Mouse (Mus musculus): Measurements from ENCODE around the gene Rfx8. TPM values are rescaled to one million over a fixed set of nuclear protein-coding genes. Genes with fewer than 3 reads are reported as not detected.

Rfx8 gene
- total and polyA plus RNA-seq, 2 experiments from 2014 or later: 0.28 to 0.66 TPM

DNA sequence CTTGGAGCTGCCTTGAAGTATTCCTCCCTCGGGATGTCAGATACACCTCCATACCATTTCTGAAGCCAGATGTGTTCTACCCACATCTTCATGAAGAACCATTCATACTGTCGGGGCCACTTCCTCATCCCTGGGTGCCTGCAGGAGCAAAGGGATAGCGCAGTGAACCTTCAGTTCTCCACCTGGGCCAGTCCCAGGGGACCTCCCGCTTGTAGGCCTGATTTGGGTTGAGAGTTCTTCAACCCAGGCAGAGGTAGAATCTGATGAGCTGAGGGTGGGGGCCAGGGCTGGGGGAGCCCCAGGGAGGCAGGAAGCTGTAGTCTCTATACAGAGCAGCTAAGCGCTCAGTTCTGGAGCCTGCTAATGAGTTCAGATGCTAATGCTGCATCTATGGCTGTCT lies 97.7 kb downstream of the Rfx8 start:
- no peak overlapping the region for H3K4me2 ChIP-seq (ENCODE audit: low read depth, low read length, poor library complexity, severe bottlenecking)
- no peak for TF ChIP-seq CTCF (IDR thresholded peaks at IDR 0.05)
- H3K4me1 ChIP-seq (ENCODE audit: insufficient read depth, low read length): no peaks in the 10 kb centered on the region
- H3K36me3 ChIP-seq (ENCODE audit: insufficient read depth, low read length): peaks cover 2% of the 10 kb centered on the region; the same call in 1 of the 2 replicates
- no peak overlapping the region for H3K4me3 ChIP-seq (ENCODE audit: low read depth, low read length)
- no peak overlapping the region for H3K9ac ChIP-seq (replicated peaks; ENCODE audit: low read length, poor library complexity, severe bottlenecking)
- H3K27ac ChIP-seq (ENCODE audit: low read depth, low read length): no peak overlapping the region
- WGBS: 90% methylated on average over 5 of the region's 5 CpGs
- H3K9me3 ChIP-seq (ENCODE audit: low read length): no peaks in the 10 kb centered on the region
- H3K27me3 ChIP-seq (ENCODE audit: insufficient read depth, low read length): no peaks in the 10 kb centered on the region
- ATAC-seq (ENCODE audit: low FRiP score): no peak
- no peak for DNase-seq (ENCODE audit: low spot score)

DNA sequence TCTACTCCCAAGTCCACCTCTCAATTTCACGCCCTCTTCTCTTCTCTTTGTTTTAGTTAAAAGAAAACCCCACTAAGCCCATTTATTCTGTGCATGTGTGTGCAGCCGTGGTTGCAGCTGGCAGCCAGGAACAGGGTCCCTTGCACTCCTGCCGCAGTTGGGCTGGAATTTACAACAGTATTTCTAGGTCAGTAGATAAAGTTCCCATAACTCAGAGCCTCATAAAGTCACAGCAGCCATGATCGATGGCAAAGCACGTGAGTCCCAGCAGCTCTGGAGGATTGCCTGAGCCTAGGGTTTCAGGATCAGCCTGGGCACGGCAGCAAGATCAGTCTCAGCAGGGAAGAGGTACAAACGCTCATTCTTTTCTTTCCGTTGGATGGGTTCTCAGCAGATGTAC lies 102.3 kb downstream of the Rfx8 start:
- no peaks in the 10 kb centered on the region for H3K27me3 ChIP-seq (ENCODE audit: insufficient read depth, low read length)
- 23% methylated on average over 8 of the region's 8 CpGs for WGBS
- H3K4me2 ChIP-seq (ENCODE audit: low read depth, low read length, poor library complexity, severe bottlenecking): no peak overlapping the region
- no peak for TF ChIP-seq CTCF (IDR thresholded peaks at IDR 0.05)
- no peak for ATAC-seq (ENCODE audit: low FRiP score)
- peak; percentile 14 for DNase-seq (ENCODE audit: low spot score)
- no peaks in the 10 kb centered on the region for H3K9me3 ChIP-seq (ENCODE audit: low read length)
- H3K27ac ChIP-seq (ENCODE audit: low read depth, low read length): no peak overlapping the region
- H3K4me3 ChIP-seq (ENCODE audit: low read depth, low read length): no peak overlapping the region
- no peak overlapping the region for H3K9ac ChIP-seq (replicated peaks; ENCODE audit: low read length, poor library complexity, severe bottlenecking)
- peaks cover 2% of the 10 kb centered on the region; the same call in 1 of the 2 replicates for H3K36me3 ChIP-seq (ENCODE audit: insufficient read depth, low read length)
- no peaks in the 10 kb centered on the region for H3K4me1 ChIP-seq (ENCODE audit: insufficient read depth, low read length)

DNA sequence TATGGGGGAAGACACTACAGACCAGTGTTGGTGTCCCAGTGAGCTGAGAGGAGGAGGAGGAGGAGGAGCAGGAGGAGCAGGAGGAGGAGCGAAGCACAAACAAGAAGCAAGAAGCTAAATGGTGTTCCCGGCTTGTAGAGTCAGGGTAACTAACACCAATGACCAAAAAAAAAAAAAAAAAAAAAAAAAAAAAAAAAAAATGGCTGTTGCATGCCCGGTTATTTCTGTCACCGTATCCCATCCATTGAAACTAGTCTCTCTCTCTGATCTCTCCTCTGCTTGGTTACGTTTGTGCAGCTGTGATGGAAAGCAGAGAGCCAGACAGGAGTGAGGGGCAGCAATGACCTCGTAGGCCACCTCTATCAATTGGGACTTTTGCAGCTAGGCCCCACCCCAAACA lies 105.3 kb downstream of the Rfx8 start:
- H3K4me3 ChIP-seq (ENCODE audit: low read depth, low read length): no peak overlapping the region
- 76% methylated on average over 6 of the region's 6 CpGs for WGBS
- TF ChIP-seq CTCF (IDR thresholded peaks at IDR 0.05): no peak
- no peak for ATAC-seq (ENCODE audit: low FRiP score)
- no peak overlapping the region for H3K9ac ChIP-seq (replicated peaks; ENCODE audit: low read length, poor library complexity, severe bottlenecking)
- H3K27ac ChIP-seq (ENCODE audit: low read depth, low read length): no peak overlapping the region
- no peak overlapping the region for H3K4me2 ChIP-seq (ENCODE audit: low read depth, low read length, poor library complexity, severe bottlenecking)
- H3K4me1 ChIP-seq (ENCODE audit: insufficient read depth, low read length): no peaks in the 10 kb centered on the region
- H3K9me3 ChIP-seq (ENCODE audit: low read length): no peaks in the 10 kb centered on the region
- H3K36me3 ChIP-seq (ENCODE audit: insufficient read depth, low read length): no peaks in the 10 kb centered on the region; the same call in 1 of the 2 replicates
- no peak for DNase-seq (ENCODE audit: low spot score)
- no peaks in the 10 kb centered on the region for H3K27me3 ChIP-seq (ENCODE audit: insufficient read depth, low read length)

Other genes with a start within 250 kb of the Rfx8 start
- 18.3 and 20.2 TPM in 2 replicates for gene Tbc1d8, start 242.2 kb downstream of the Rfx8 start, total RNA-seq (2014; rRNA removed)
- 8.5 TPM in 2 replicates for gene Tbc1d8, start 242.2 kb downstream of the Rfx8 start, polyA plus RNA-seq (2015; fragmentation: Nextera tagmentation; extraction: Ambion mirVana)
- gene Cnot11, start 186.0 kb downstream of the Rfx8 start, total RNA-seq (2014; rRNA removed): 28.8 and 32.3 TPM in 2 replicates
- gene Cnot11, start 186.0 kb downstream of the Rfx8 start, polyA plus RNA-seq (2015; fragmentation: Nextera tagmentation; extraction: Ambion mirVana): 9.4 and 9.6 TPM in 2 replicates
- gene Rnf149, start 143.6 kb downstream of the Rfx8 start, total RNA-seq (2014; rRNA removed): 13.0 and 22.2 TPM in 2 replicates
- 16.5 and 20.6 TPM in 2 replicates for gene Rnf149, start 143.6 kb downstream of the Rfx8 start, polyA plus RNA-seq (2015; fragmentation: Nextera tagmentation; extraction: Ambion mirVana)
- 24.3 and 25.9 TPM in 2 replicates for gene Creg2, start 69.5 kb downstream of the Rfx8 start, total RNA-seq (2014; rRNA removed)
- 13.6 and 14.6 TPM in 2 replicates for gene Creg2, start 69.5 kb downstream of the Rfx8 start, polyA plus RNA-seq (2015; fragmentation: Nextera tagmentation; extraction: Ambion mirVana)
- gene Gm3646, start 84.3 kb upstream of the Rfx8 start, total RNA-seq (2014; rRNA removed): not detected in 2 replicates
- not detected in 2 replicates for gene Gm3646, start 84.3 kb upstream of the Rfx8 start, polyA plus RNA-seq (2015; fragmentation: Nextera tagmentation; extraction: Ambion mirVana)
- 185 and 191 TPM in 2 replicates for gene Map4k4, start 179.9 kb upstream of the Rfx8 start, total RNA-seq (2014; rRNA removed)
- gene Map4k4, start 179.9 kb upstream of the Rfx8 start, polyA plus RNA-seq (2015; fragmentation: Nextera tagmentation; extraction: Ambion mirVana): 16.0 and 30.6 TPM in 2 replicates

Data from midbrain, postnatal 0 days (tissue).